Mouse (Mus musculus) lung, adult 2 months (tissue): ENCODE results near the gene Slc22a23. TPM values are rescaled to one million over a fixed set of nuclear protein-coding genes. Genes with fewer than 3 reads are reported as not detected.
A peak's percentile ranks its signal among the peaks of the same experiment; 100 is the strongest.

Experiments used
- DNase-seq: peaks from one replicate; pipeline ENCODE4 v3.0.0; 2022
- H3K4me1 ChIP-seq: fragments of 200-500 bp; 2 replicates; pipeline ENCODE4 v1.6.1; 2011; ENCODE audit warnings: low read length; ENCODE audit not compliant: control insufficient read depth, insufficient read depth
- H3K4me3 ChIP-seq: fragments of 200-500 bp; replicated peaks from 2 replicates; pipeline ENCODE3; 2011; ENCODE audit warnings: low read depth, mild to moderate bottlenecking, control low read depth, low read length; ENCODE audit errors: extremely low read depth
- CTCF ChIP-seq: fragments of 200-500 bp; IDR thresholded peaks from 2 replicates; pipeline ENCODE4 v1.5.1; 2011; ENCODE audit warnings: mild to moderate bottlenecking, low read length, control low read depth; ENCODE audit not compliant: insufficient read depth
- POLR2A ChIP-seq: fragments of 200-500 bp; IDR thresholded peaks from 2 replicates; pipeline ENCODE4 v1.6.1; 2011; ENCODE audit warnings: low read depth, mild to moderate bottlenecking, control low read depth, low read length, borderline replicate concordance; ENCODE audit errors: extremely low read depth
- WGBS: fragments of 180-500 bp; shearing (Covaris S2); methylation state at CpG from one replicate; pipeline ENCODE4 v1.1.7; 2018; 5-methylcytosine and 5-hydroxymethylcytosine counted together
- polyA plus RNA-seq: library from polyadenylated mRNA; depleted of rRNA; stranded (reverse); fragments of >200 nt; gene quantifications from 2 replicates; pipeline ENCODE4 v1.2.3, GENCODE M21; 2012

Slc22a23 gene
- polyA plus RNA-seq, 1 experiment: 81.6 TPM

- WGBS: 60% methylated on average over 1 of the region's 1 CpGs
- DNase-seq: no peak
- peaks cover 18% of the 10 kb centered on the region for H3K4me1 ChIP-seq
- no peak overlapping the region for H3K4me3 ChIP-seq
- TF ChIP-seq CTCF (no peak), POLR2A (no peak)
These were observed 70.1 kb downstream of the Slc22a23 start for GRCm38 (mm10) chr13:34274890-34275289.

- 85% methylated on average over 2 of the region's 2 CpGs for WGBS
- Histone ChIP-seq H3K4me1 (peaks cover 18% of the 10 kb centered on the region), H3K4me3 (no peak overlapping the region)
- no peak for TF ChIP-seq CTCF
- TF ChIP-seq POLR2A: no peak
- no peak for DNase-seq
These were observed 70.6 kb downstream of the Slc22a23 start for GRCm38 (mm10) chr13:34274417-34274816.

- peak; percentile 59 for DNase-seq
- TF ChIP-seq POLR2A: no peak
- no peak for TF ChIP-seq CTCF
- Histone ChIP-seq H3K4me1 (peaks cover 6% of the 10 kb centered on the region), H3K4me3 (no peak overlapping the region)
- WGBS: 39% methylated on average over 8 of the region's 8 CpGs
These were observed 72.5 kb downstream of the Slc22a23 start for GRCm38 (mm10) chr13:34272275-34273054.

DNA sequence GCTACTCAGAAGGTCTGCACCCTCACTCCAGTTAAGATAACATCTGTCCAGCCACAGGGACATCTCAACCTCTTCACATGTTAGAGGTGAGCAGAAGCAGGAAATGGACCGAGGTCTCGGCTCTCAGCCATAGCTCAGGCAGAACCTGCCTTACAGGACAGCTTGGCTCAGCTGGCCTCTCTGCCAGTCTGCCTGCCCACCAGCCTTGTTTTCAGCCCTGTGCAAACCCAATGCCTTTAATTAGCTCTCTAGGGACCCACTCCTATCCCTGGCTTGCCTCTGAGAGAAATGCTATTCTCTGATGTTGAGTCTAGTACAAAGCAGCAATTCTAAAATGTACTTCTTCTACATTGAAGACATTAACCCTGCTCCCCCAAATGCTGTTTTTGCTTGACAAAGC lies 73.3 kb downstream of the Slc22a23 start:
- H3K4me1 ChIP-seq: peaks cover 6% of the 10 kb centered on the region
- TF ChIP-seq CTCF (no peak), POLR2A (no peak)
- no peak for DNase-seq
- 65% methylated on average over 2 of the region's 2 CpGs for WGBS
- no peak overlapping the region for H3K4me3 ChIP-seq

DNA sequence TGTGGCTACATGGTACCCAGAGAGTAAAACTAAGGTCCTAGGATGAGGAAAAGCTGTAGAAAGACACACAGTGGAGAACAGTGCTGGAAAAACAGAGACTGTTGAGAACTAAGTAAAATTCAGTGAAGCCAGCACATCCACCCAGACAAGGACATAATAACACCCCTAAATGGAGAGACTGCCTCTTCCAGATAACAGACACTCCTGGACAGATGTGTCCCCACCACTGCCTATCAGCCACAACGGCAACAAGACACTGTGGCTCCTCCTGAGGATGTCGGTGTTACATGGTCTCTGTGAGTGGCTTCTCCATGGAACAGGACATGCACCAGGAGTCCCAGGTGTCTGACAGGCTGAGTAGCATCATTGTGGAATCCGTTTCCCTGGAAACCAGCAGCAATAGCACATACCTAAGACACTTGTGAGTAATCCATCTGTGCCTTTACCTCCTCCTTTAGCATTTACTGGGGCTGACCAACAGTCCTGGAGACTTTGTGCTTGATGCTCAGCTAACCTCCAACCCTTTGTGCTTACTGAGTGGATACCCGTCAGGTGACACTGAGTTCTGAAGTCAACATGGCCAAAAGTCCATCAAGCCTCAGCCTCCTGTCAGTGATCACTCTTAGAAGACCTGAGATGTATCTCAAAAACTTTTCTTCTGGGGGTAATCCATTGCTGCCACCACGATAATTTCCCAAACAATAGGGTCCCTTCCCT lies 73.9 kb downstream of the Slc22a23 start:
- H3K4me1 ChIP-seq: peaks cover 6% of the 10 kb centered on the region
- TF ChIP-seq POLR2A (no peak), CTCF (no peak)
- no peak overlapping the region for H3K4me3 ChIP-seq
- no peak for DNase-seq
- WGBS: 82% methylated on average over 5 of the region's 5 CpGs

DNA sequence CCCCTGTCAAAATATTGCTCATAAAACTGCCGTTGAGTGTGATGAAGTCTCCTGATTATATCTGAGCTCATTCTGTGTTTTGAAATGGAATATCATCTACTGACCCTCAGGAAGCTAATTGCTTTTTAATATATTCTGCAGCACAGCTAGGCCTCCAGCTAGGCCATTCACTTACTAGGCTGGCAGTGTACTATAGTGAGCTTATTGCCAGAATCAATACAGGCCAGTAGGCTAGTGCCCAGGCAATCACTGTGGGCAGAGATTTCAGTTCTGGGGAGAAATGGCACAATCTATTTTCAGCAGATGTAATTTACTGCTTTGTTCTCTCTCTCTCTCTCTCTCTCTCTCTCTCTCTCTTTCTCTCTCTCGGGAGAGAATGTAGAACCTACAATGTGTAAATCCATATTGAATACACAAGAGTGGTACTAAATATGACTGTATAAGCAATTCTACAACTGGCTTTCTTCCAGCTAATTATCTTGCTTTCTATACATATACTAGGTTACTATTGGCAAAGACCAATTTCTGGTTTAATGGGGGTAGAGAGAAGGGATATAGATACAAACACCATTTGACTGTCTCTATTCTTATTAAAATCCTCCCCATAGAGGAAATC lies 75.5 kb downstream of the Slc22a23 start:
- H3K4me3 ChIP-seq: no peak overlapping the region
- H3K4me1 ChIP-seq: peaks cover 12% of the 10 kb centered on the region
- no peak for TF ChIP-seq CTCF
- no peak for TF ChIP-seq POLR2A
- 70% methylated on average over 2 of the region's 2 CpGs for WGBS
- no peak for DNase-seq

GRCm38 (mm10) chr13:34266942-34267660 lies 77.9 kb downstream of the Slc22a23 start:
- Histone ChIP-seq H3K4me3 (no peak overlapping the region), H3K4me1 (peaks cover 12% of the 10 kb centered on the region)
- TF ChIP-seq POLR2A: no peak
- no peak for TF ChIP-seq CTCF
- no peak for DNase-seq
- WGBS: 85% methylated on average over 8 of the region's 8 CpGs

DNA sequence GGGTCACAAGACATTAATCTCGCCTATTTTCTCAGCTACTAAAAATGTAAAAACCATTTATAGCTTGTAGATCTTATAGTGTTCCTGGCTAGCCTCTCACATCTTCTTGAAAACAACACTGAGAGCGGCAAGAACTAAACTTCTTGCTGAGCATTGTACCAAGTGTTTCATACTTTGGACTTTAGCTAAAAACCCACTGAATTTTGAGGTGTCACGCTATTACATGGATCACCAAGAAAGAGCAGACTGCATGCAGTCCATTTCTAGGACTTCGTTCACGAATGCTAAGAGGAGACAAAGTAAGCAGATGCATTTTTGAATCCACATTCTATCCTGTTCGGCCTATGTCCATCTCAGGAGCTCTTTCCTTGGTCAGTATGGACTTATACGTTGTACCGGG lies 78.9 kb downstream of the Slc22a23 start:
- TF ChIP-seq CTCF (no peak), POLR2A (no peak)
- DNase-seq: no peak
- peaks cover 6% of the 10 kb centered on the region for H3K4me1 ChIP-seq
- WGBS: 91% methylated on average over 8 of the region's 8 CpGs
- H3K4me3 ChIP-seq: no peak overlapping the region

- Histone ChIP-seq H3K4me3 (no peak overlapping the region), H3K4me1 (peaks cover 6% of the 10 kb centered on the region)
- WGBS: 40% methylated on average over 5 of the region's 5 CpGs
- TF ChIP-seq POLR2A: no peak
- TF ChIP-seq CTCF: no peak
- DNase-seq: no peak
These were observed 79.4 kb downstream of the Slc22a23 start for GRCm38 (mm10) chr13:34265576-34265975.
